Mouse (Mus musculus) bone marrow macrophage, adult 2 months (primary cell): ENCODE data around the gene Vcam1. TPM values are rescaled to one million over a fixed set of nuclear protein-coding genes. Genes with fewer than 3 reads are reported as not detected.

Source experiments
- H3K27ac ChIP-seq: 2 replicates; pipeline ENCODE4 v1.5.1; 2012; ENCODE audit warnings: low read depth, low read length; ENCODE audit not compliant: insufficient read depth
- H3K4me1 ChIP-seq: 2 replicates; pipeline ENCODE4 v1.6.1; 2012; ENCODE audit warnings: low read length; ENCODE audit not compliant: control insufficient read depth, insufficient read depth
- H3K4me3 ChIP-seq: 2 replicates; pipeline ENCODE4 v1.5.1; 2012; ENCODE audit warnings: mild to moderate bottlenecking, low read length, moderate library complexity; ENCODE audit not compliant: insufficient read depth
- CTCF ChIP-seq: IDR thresholded peaks from 2 replicates; pipeline ENCODE4 v1.5.1; 2012; ENCODE audit warnings: low read depth, mild to moderate bottlenecking, low read length, moderate library complexity
- POLR2A ChIP-seq: IDR thresholded peaks from 2 replicates; pipeline ENCODE4 v1.6.1; 2012; ENCODE audit warnings: mild to moderate bottlenecking, low read depth, low read length, borderline replicate concordance
- polyA plus RNA-seq: library from polyadenylated mRNA; stranded (reverse); fragments of >200 nt; gene quantifications from 2 replicates; pipeline ENCODE4 v1.2.4, GENCODE M21; 2012; ENCODE audit not compliant: missing spikeins, insufficient read depth, insufficient read length

The Vcam1 gene
- polyA plus RNA-seq, 1 experiment = 1.1 TPM

DNA sequence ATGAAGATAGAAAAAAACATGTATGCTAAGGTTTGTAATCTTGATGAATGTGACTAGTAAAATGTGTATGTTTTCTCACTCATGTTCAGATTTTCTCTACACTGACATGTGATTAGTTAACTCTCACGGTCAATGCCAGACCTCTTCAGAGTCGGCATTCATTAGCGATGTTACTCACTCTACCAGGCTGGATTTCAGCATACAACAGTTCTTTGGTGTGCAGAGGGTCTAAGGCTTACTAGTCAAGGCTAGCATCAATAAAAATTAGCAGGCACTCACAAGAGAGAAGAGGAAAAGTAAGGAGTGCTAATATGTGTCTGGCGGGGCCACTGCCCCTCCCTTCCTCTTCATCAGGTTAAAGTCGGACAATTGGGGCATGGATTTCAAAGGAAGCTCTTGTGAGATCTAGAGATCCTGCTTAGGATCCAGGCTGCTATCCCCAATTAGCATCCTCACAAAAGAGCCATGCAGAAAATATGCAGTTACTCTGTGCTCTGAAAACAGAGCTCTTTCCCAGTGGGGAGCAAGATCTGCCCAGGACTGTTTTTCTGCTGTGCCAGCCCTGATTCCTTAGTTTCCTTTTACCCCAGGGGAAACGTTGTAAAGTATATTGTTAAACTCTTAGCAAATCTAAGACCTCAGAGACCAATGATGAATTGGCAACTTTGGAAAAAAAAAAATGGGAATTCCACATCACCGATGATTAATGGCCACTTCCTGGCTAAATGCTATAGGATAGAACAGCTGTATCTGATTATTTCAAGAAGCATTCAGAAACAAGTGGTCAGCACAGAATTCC is 15.8 kb downstream of the Vcam1 start:
- no peak for TF ChIP-seq POLR2A
- no peak for TF ChIP-seq CTCF
- Histone ChIP-seq H3K27ac (no peak overlapping the region), H3K4me1 (peaks cover 3% of the 10 kb centered on the region; the same call in 1 of the 2 replicates), H3K4me3 (no peak overlapping the region)

DNA sequence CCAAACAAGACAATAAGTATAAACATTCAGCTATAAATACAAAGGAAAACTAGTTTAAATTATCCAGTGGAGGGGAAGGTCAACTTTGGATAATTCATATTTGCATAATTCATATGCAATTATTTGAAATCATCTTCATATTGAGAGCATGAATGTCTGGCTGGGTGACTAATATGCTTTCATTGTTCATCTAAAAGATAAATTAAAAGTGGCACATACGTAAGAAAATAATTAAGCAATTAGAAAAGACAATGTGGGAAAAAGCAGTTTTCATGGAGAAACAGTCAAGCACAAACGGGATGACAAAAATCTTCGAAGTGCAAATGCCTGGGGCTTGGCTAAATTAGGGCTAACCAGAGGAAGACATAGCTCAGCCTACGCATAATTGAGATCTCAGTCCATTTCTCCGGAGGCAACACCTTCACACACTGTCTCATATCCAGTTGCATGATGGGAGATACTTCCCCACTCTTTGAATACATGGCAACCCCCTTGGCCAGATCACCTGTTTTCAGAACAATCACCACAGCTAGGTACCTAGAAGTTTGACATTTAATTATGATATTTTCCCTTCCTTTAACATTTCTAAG is 16.6 kb downstream of the Vcam1 start:
- TF ChIP-seq POLR2A (no peak), CTCF (no peak)
- Histone ChIP-seq H3K4me3 (no peak overlapping the region), H3K4me1 (peaks cover 3% of the 10 kb centered on the region; the same call in 1 of the 2 replicates), H3K27ac (no peak overlapping the region)

DNA sequence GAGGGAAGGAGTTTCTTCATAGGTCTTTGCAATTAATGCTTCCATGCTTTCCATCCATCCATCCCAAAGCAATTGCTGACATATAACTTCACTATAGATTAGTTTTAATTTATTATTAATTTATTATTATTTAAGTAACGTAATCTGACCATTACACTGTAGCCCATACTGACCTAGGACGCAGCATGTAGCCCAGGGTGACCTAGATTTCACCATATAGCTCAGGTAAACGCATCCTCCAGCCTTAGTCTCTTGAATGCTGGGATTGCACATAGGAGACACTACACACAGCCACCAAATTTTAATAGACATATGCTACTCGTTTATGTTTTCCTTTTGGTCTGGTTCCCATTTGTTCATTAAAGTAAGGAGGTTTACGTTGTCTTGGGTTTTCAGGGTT is 23.8 kb downstream of the Vcam1 start:
- H3K4me3 ChIP-seq = no peak overlapping the region
- H3K27ac ChIP-seq = no peak overlapping the region
- TF ChIP-seq POLR2A = no peak
- no peak for TF ChIP-seq CTCF
- no peaks in the 10 kb centered on the region for H3K4me1 ChIP-seq

DNA sequence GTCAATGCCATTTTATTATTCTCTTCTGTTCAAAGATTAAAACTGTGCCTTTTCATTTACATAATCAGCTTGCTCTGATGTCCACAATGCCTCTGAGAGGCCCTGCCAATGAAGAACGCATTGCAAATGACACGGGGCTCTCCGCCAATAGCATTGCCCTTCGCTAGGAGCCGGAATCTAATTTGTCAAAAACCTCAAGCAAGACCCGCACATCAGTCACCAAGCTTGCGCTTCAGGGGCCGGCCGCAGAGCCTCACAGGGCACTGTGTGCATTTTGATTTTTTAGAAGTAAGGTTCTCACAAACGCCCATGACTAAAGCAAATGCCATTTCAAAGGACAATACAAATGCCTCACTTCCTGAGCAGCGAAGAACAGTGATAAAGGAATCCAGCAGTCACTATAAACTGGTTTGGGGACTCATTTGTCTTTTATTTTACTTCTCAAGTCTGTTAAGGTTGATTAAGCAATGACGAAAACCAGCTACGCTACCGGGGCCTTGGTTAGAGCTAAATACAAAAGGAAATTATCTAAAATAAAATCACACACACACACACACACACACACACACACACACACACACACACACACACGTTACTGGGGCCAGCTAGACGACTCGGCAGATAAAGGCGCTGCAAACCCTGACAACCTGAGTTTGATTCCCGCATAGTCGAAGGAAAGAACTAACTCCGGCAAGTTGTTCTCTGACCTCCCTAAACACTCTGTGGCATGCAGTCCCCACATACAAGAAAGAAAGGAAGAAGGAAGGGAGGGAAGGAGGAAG is 24.4 kb downstream of the Vcam1 start:
- no peak overlapping the region for H3K27ac ChIP-seq
- H3K4me1 ChIP-seq = no peaks in the 10 kb centered on the region
- no peak for TF ChIP-seq CTCF
- no peak for TF ChIP-seq POLR2A
- no peak overlapping the region for H3K4me3 ChIP-seq

DNA sequence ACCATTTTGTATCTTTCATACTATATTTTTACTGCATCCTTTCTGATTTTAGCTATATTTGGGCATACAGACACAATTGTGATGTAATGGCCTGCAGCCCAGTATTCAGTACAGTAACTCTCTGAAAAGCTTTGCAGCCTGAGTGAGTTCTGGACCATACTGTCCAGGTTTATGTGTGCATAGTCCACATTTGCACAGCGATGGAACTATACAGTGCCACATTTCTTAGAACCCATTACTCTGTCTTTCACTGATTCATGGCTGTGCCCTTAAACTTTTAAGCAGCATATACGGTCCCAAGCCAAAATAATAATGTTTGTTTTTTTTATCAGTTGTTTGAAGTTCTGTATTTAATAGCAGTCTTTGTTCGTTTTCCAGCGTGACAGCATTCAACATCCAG is 25.2 kb downstream of the Vcam1 start:
- Histone ChIP-seq H3K27ac (no peak overlapping the region), H3K4me3 (no peak overlapping the region), H3K4me1 (no peaks in the 10 kb centered on the region)
- TF ChIP-seq POLR2A (no peak), CTCF (no peak)

DNA sequence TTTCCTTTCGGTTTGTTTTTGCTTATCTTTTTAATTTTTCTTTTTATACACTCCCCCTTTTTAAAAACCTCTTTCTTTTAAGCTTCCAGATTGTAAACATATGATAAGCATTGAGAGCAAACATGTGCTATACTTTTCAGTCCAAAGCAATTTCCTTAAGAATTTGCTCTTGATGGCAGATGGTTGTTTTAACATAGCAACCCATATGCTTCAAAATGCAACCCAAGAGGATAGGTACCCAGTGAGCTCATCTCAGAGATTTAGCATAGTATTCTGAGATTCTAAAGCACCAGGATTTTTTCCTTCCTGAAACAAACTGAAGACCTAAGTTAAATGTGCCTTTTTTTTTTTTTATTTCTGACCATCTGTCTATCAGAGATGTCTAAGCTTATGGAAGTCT is 28.6 kb downstream of the Vcam1 start:
- TF ChIP-seq CTCF (no peak), POLR2A (no peak)
- no peak overlapping the region for H3K27ac ChIP-seq
- no peaks in the 10 kb centered on the region for H3K4me1 ChIP-seq
- H3K4me3 ChIP-seq = no peak overlapping the region

DNA sequence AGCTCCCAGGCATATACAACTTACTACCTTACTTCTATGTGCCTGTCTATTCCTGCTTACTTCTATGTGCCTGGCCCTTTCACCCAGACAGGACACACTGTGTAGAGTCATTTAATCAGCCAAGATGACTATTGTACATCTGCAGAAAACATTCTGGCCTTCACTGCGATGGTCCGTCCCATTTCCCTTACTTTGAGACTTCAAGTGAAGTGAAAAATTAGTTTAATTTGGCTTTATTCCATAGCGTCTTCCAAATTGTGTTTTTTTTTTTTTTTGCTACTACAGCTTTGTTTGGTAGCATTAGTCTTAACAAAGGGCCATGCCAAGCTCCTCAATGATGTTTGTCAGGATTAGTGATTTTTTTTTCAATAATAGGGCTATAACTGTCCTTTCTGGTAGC is 33.6 kb downstream of the Vcam1 start:
- H3K4me1 ChIP-seq = no peaks in the 10 kb centered on the region
- TF ChIP-seq POLR2A (no peak), CTCF (no peak)
- no peak overlapping the region for H3K27ac ChIP-seq
- H3K4me3 ChIP-seq = no peak overlapping the region

DNA sequence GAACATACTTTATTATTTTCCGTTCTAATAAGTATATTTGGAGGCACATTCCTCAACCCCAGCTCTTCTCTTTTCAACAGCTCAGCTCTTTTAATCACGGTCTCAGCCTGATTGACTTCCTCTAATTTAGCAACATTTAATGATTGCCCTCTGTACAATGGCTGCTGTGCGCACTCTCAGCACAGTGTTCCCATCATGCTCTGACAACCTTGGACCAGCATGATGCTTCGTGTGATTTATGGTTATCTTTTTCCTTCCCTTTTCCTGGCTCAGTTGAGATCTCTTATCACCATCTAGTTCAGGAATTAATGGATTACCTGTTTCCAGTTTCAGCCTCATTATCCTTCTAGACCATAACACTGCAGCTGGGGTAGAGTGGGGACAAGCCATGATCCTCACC is 34.2 kb downstream of the Vcam1 start:
- Histone ChIP-seq H3K4me1 (no peaks in the 10 kb centered on the region), H3K4me3 (no peak overlapping the region), H3K27ac (no peak overlapping the region)
- TF ChIP-seq CTCF (no peak), POLR2A (no peak)

DNA sequence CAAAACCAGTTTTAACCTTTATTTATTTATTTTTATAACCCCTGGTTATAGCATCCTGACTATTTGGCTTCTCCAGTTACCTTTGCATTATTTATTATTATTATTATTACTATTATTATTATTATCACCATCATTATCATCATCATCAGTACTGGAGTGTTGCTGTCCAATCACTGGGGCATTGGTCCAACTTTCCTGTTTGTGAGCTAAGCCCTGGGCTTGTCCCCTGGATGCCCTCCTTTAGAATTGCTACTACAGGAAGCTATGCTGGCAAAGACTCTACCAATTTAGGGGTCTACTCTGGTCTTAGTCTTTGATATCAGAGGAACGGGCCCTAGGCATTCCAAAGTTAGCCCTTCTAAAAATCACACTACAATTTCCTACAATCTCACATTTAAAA is 34.6 kb downstream of the Vcam1 start:
- H3K4me1 ChIP-seq = no peaks in the 10 kb centered on the region
- H3K4me3 ChIP-seq = no peak overlapping the region
- H3K27ac ChIP-seq = no peak overlapping the region
- no peak for TF ChIP-seq POLR2A
- TF ChIP-seq CTCF = no peak

DNA sequence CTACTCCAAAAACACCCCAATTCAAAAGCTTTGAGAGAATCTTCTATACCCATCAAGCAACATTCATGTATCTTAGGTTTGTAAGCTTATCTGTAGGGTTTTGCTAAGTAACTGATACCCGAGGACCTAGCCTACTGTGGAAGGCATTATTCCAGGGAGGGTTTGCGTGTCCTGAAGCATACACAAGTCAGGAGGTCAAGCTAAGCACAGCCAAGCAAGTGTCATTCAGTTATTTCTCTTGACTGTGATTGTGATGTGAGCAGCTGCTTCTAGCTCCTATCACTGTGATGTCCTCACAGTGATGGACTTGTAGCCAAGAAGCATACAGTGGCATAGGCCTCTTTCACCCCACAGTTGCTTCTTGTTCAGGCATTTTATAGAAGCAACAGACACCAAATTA is 35.2 kb downstream of the Vcam1 start:
- no peak overlapping the region for H3K27ac ChIP-seq

More for the DNA sequence above, 35.2 kb downstream of the Vcam1 start:
- Histone ChIP-seq H3K4me3 (no peak overlapping the region), H3K4me1 (no peaks in the 10 kb centered on the region)
- TF ChIP-seq CTCF (no peak), POLR2A (no peak)
